Mouse (Mus musculus) kidney, adult 2 months (tissue): ENCODE data around the gene Kcnj11.

Experiments
- CTCF ChIP-seq: fragments of 200-500 bp; conservative IDR thresholded peaks from 2 replicates; pipeline ENCODE4 v1.5.1; 2011; ENCODE audit warnings: low read depth, mild to moderate bottlenecking, control low read depth, low read length, moderate library complexity, mixed read lengths; ENCODE audit not compliant: insufficient read depth, insufficient read length
- POLR2A ChIP-seq: fragments of 200-500 bp; IDR thresholded peaks from one replicate; pipeline ENCODE4 v1.6.1; 2011; ENCODE audit warnings: low read depth, low read length, control low read depth

- TF ChIP-seq POLR2A (no peak), CTCF (no peak)
Measured at GRCm38 (mm10) chr7:46138329-46138930, 37.9 kb upstream of the Kcnj11 start.
